Mouse (Mus musculus) myocyte (in vitro differentiated cells): Measurements from ENCODE around the gene Pde7b. TPM values are rescaled to one million over a fixed set of nuclear protein-coding genes. Genes with fewer than 3 reads are reported as not detected.

ENCODE experiments used
- H3K27me3 ChIP-seq: one replicate; pipeline ENCODE4 v1.6.1; 2011; ENCODE audit not compliant: control insufficient read depth, insufficient read depth, insufficient read length
- H3K36me3 ChIP-seq: one replicate; pipeline ENCODE4 v1.6.1; 2011; ENCODE audit not compliant: control insufficient read depth, insufficient read depth
- H3K4me2 ChIP-seq: one replicate; pipeline ENCODE4 v1.6.1; 2011; ENCODE audit warnings: low read depth, control low read depth
- H3K4me3 ChIP-seq: one replicate; pipeline ENCODE4 v1.5.1; 2011; ENCODE audit warnings: mild to moderate bottlenecking, control low read depth, moderate library complexity
- H3K79me2 ChIP-seq: one replicate; pipeline ENCODE4 v1.6.1; 2011; ENCODE audit not compliant: control insufficient read depth, insufficient read depth
- H3ac ChIP-seq: one replicate; pipeline ENCODE4 v1.6.1; 2011; ENCODE audit not compliant: control insufficient read depth, insufficient read length
- CEBPB ChIP-seq: IDR thresholded peaks from 2 replicates; pipeline ENCODE4 v1.6.1; 2011; ENCODE audit warnings: mild to moderate bottlenecking, moderate library complexity; ENCODE audit not compliant: poor library complexity, insufficient read depth, severe bottlenecking
- E2F4 ChIP-seq: IDR thresholded peaks from one replicate; pipeline ENCODE4 v1.6.1; 2011; ENCODE audit warnings: mild to moderate bottlenecking, control low read depth, moderate library complexity; ENCODE audit not compliant: insufficient read depth
- MAX ChIP-seq: IDR thresholded peaks from one replicate; pipeline ENCODE4 v1.6.1; 2011; ENCODE audit warnings: low read depth, mild to moderate bottlenecking, control low read depth
- MYOD1 ChIP-seq, 3 experiments: IDR thresholded peaks; one replicate each; pipeline ENCODE4 v1.6.1; 2011; ENCODE audit warnings: control low read depth in 2 of 3, low read depth in 2 of 3, mild to moderate bottlenecking in 2 of 3, moderate library complexity in 1 of 3; ENCODE audit not compliant: insufficient read length in 2 of 3, control insufficient read depth in 1 of 3
- MYOG ChIP-seq, 3 experiments: IDR thresholded peaks; one replicate each; pipeline ENCODE4 v1.6.1; 2011; ENCODE audit warnings: control low read depth in 2 of 3, low read depth in 2 of 3, mild to moderate bottlenecking in 2 of 3; ENCODE audit not compliant: insufficient read length in 2 of 3, control insufficient read depth in 1 of 3, insufficient read depth in 1 of 3
- POLR2A ChIP-seq: IDR thresholded peaks from one replicate; pipeline ENCODE4 v1.6.1; 2011; ENCODE audit warnings: low read depth, mild to moderate bottlenecking, control low read depth, moderate library complexity; ENCODE audit not compliant: insufficient read length
- POLR2AphosphoS2 ChIP-seq: IDR thresholded peaks from one replicate; pipeline ENCODE4 v1.6.1; 2011; ENCODE audit warnings: low read depth, control low read depth; ENCODE audit not compliant: insufficient read length
- REST ChIP-seq: IDR thresholded peaks from one replicate; pipeline ENCODE4 v1.6.1; 2011; ENCODE audit warnings: mild to moderate bottlenecking, control low read depth, moderate library complexity; ENCODE audit not compliant: insufficient read depth, insufficient read length
- SRF ChIP-seq: IDR thresholded peaks from one replicate; pipeline ENCODE4 v1.6.1; 2011; ENCODE audit warnings: low read depth; ENCODE audit not compliant: control insufficient read depth, insufficient read length
- TCF12 ChIP-seq: IDR thresholded peaks from one replicate; pipeline ENCODE4 v1.6.1; 2011; ENCODE audit warnings: mild to moderate bottlenecking, control low read depth; ENCODE audit not compliant: poor library complexity, insufficient read depth, severe bottlenecking
- TCF3 ChIP-seq: IDR thresholded peaks from one replicate; pipeline ENCODE4 v1.6.1; 2011; ENCODE audit warnings: low read depth, control low read depth; ENCODE audit not compliant: insufficient read length
- USF1 ChIP-seq: IDR thresholded peaks from one replicate; pipeline ENCODE4 v1.6.1; 2011; ENCODE audit warnings: low read depth, mild to moderate bottlenecking, control low read depth, moderate library complexity
- polyA plus RNA-seq: library from polyadenylated mRNA; unstranded; fragments of >200 nt; fragmentation: generic; extraction: Trizol; gene quantifications from one replicate; pipeline ENCODE4 v1.2.1, GENCODE M21; 2012; ENCODE audit warnings: missing spikeins

The Pde7b gene
- polyA plus RNA-seq, 1 experiment: 0.16 TPM

- H3K27me3 ChIP-seq: no peaks in the 10 kb centered on the region
- no peak overlapping the region for H3K4me3 ChIP-seq
- no peak for TF ChIP-seq CEBPB
- H3K36me3 ChIP-seq: no peaks in the 10 kb centered on the region
- H3K79me2 ChIP-seq: no peaks in the 10 kb centered on the region
- no peak overlapping the region for H3ac ChIP-seq
- no peak overlapping the region for H3K4me2 ChIP-seq
Observed at GRCm38 (mm10) chr10:20459657-20460350, 265.1 kb downstream of the Pde7b start.

- H3K4me2 ChIP-seq: no peak overlapping the region
- no peak for TF ChIP-seq MAX
- no peak for TF ChIP-seq REST
- no peak for TF ChIP-seq E2F4
- no peak for TF ChIP-seq MYOG (IDR thresholded peaks at IDR 0.05; ENCODE audit: control insufficient read depth in 1 of 3, insufficient read depth in 1 of 3, insufficient read length in 2 of 3, low read depth in 2 of 3)
- no peak for TF ChIP-seq TCF12
- TF ChIP-seq POLR2AphosphoS2: no peak
- H3K79me2 ChIP-seq: no peaks in the 10 kb centered on the region
- no peaks in the 10 kb centered on the region for H3K27me3 ChIP-seq
- H3K36me3 ChIP-seq: no peaks in the 10 kb centered on the region
- no peak overlapping the region for H3ac ChIP-seq
- no peak overlapping the region for H3K4me3 ChIP-seq
Observed at GRCm38 (mm10) chr10:20459160-20459559, 265.7 kb downstream of the Pde7b start.

- Histone ChIP-seq H3K36me3 (no peaks in the 10 kb centered on the region), H3ac (no peak overlapping the region), H3K27me3 (no peaks in the 10 kb centered on the region), H3K79me2 (no peaks in the 10 kb centered on the region), H3K4me3 (no peak overlapping the region), H3K4me2 (no peak overlapping the region)
- no peak for TF ChIP-seq POLR2AphosphoS2
- TF ChIP-seq MAX: no peak
- no peak for TF ChIP-seq SRF
- TF ChIP-seq MYOD1 (IDR thresholded peaks at IDR 0.05; ENCODE audit: control insufficient read depth in 1 of 3, insufficient read length in 2 of 3, low read depth in 2 of 3): no peak
- no peak for TF ChIP-seq E2F4
- no peak for TF ChIP-seq POLR2A
- TF ChIP-seq CEBPB: no peak
- no peak for TF ChIP-seq MYOG (IDR thresholded peaks at IDR 0.05; ENCODE audit: control insufficient read depth in 1 of 3, insufficient read depth in 1 of 3, insufficient read length in 2 of 3, low read depth in 2 of 3)
Observed at GRCm38 (mm10) chr10:20454387-20455065, 270.4 kb downstream of the Pde7b start.

DNA sequence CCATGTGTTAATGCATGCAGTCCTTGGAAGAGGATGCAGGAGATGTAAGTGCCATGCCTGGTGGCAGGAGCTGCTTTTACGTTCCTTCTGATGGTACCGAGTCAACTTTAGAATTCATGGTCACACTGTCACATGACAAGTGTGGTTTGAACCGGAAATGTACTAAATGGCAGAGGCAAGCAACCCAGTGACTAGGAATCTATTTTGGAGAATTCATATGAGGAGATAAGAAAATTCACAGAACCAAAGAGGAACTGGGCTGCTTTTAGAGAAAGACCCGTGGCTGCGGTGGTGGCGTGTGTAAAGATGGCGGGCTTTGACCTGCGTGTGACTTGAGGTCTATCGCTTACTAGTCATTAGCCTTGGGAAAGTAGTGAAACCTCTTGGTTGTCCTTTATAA, 287.4 kb downstream of the Pde7b start:
- Histone ChIP-seq H3K4me3 (no peak overlapping the region), H3ac (no peak overlapping the region), H3K4me2 (no peak overlapping the region), H3K79me2 (no peaks in the 10 kb centered on the region), H3K36me3 (no peaks in the 10 kb centered on the region), H3K27me3 (no peaks in the 10 kb centered on the region)
- TF ChIP-seq POLR2A (no peak), POLR2AphosphoS2 (no peak), TCF3 (no peak), TCF12 (no peak), E2F4 (no peak), REST (no peak), SRF (no peak), CEBPB (no peak), USF1 (no peak), MAX (no peak), MYOG (IDR thresholded peaks at IDR 0.05; ENCODE audit: control insufficient read depth in 1 of 3, insufficient read depth in 1 of 3, insufficient read length in 2 of 3, low read depth in 2 of 3) (no peak), MYOD1 (IDR thresholded peaks at IDR 0.05; ENCODE audit: control insufficient read depth in 1 of 3, insufficient read length in 2 of 3, low read depth in 2 of 3) (no peak)

- H3K36me3 ChIP-seq: no peaks in the 10 kb centered on the region
- TF ChIP-seq MYOD1 (IDR thresholded peaks at IDR 0.05; ENCODE audit: control insufficient read depth in 1 of 3, insufficient read length in 2 of 3, low read depth in 2 of 3): no peak
- no peak for TF ChIP-seq CEBPB
- TF ChIP-seq SRF: no peak
- no peak for TF ChIP-seq E2F4
- no peak for TF ChIP-seq POLR2A
- TF ChIP-seq MYOG (IDR thresholded peaks at IDR 0.05; ENCODE audit: control insufficient read depth in 1 of 3, insufficient read depth in 1 of 3, insufficient read length in 2 of 3, low read depth in 2 of 3): no peak
- TF ChIP-seq REST: no peak
- TF ChIP-seq USF1: no peak
- TF ChIP-seq POLR2AphosphoS2: no peak
- no peak for TF ChIP-seq TCF12
- no peak for TF ChIP-seq MAX
- TF ChIP-seq TCF3: no peak
- H3K4me3 ChIP-seq: no peak overlapping the region
- H3K27me3 ChIP-seq: no peaks in the 10 kb centered on the region
- H3ac ChIP-seq: no peak overlapping the region
- no peak overlapping the region for H3K4me2 ChIP-seq
- H3K79me2 ChIP-seq: no peaks in the 10 kb centered on the region
Observed at GRCm38 (mm10) chr10:20437021-20437420, 287.9 kb downstream of the Pde7b start.
